Mouse (Mus musculus): Measurements from ENCODE around the gene Dkk3. TPM values are rescaled to one million over a fixed set of nuclear protein-coding genes. Genes with fewer than 3 reads are reported as not detected.

Gene Dkk3
- polyA plus RNA-seq, 1 experiment from 2014 or later, result 32.8 TPM

DNA sequence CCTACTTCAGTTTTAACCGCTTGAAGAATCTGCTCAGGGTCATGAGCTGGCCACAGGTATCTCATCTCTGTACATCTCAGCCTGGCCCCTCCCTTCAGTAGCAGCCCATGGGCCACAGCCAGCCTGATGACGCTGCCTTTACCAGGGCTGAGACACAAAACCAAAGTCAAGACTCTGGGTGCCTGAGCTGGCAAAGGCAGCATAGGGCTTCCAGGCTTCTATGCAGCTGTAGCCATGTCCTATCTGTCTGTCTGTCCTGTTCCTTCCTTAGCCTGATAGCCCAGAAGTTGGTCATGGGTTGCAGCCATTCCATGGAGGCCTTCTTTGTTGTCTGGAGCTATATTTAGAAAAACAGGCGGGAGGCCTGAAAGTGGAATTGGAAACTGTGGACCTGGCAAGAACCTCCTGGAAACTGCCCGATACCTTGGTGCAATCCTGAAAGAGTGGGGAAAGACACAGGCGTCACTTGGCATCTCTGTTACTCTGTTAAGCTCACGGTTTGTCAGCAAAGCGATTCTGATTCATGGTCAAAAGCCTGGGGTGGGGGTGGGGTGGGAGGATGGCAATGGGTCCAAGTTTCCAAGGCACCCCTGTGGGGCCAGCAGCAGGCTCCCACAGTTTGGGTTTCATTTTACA lies 33.1 kb downstream of the Dkk3 start:
- WGBS, result 82% methylated on average over 7 of the region's 7 CpGs
- Histone ChIP-seq H3K4me3 (no peak overlapping the region), H3K4me1 (replicated peaks) (peaks cover 5% of the 10 kb centered on the region; the same call in 1 of the 2 replicates), H3K9ac (no peak overlapping the region), H3K36me3 (no peaks in the 10 kb centered on the region), H3K4me2 (no peak overlapping the region), H3K27me3 (no peaks in the 10 kb centered on the region), H3K9me3 (no peaks in the 10 kb centered on the region), H3K27ac (replicated peaks) (no peak overlapping the region)
- ATAC-seq (ENCODE audit: low FRiP score, low read depth), result no peak

DNA sequence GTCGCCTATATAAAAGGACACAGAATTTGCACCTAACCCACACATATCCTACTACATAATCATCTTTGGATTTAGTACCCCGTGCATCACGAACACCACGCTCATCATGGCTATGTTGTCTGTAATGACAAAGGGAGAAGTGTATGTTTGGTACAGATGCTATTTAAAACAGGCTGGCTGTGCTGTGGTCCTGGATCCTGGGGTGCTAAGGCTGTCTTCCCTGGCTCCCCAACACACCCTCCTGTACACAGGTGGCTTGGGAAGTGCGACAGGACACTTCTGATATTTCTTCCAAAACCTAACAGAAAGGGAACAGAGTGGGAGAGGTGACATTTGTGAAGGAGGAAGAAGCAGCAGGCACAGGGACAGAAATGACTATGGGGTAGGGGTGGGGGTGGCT lies 35.2 kb downstream of the Dkk3 start:
- Histone ChIP-seq H3K4me1 (replicated peaks) (no peaks in the 10 kb centered on the region; the same call in 1 of the 2 replicates), H3K27ac (replicated peaks) (no peak overlapping the region), H3K4me3 (no peak overlapping the region), H3K27me3 (no peaks in the 10 kb centered on the region), H3K9ac (no peak overlapping the region), H3K9me3 (no peaks in the 10 kb centered on the region), H3K36me3 (no peaks in the 10 kb centered on the region), H3K4me2 (no peak overlapping the region)
- 92% methylated on average over 5 of the region's 5 CpGs for WGBS
- ATAC-seq (ENCODE audit: low FRiP score, low read depth), result no peak

DNA sequence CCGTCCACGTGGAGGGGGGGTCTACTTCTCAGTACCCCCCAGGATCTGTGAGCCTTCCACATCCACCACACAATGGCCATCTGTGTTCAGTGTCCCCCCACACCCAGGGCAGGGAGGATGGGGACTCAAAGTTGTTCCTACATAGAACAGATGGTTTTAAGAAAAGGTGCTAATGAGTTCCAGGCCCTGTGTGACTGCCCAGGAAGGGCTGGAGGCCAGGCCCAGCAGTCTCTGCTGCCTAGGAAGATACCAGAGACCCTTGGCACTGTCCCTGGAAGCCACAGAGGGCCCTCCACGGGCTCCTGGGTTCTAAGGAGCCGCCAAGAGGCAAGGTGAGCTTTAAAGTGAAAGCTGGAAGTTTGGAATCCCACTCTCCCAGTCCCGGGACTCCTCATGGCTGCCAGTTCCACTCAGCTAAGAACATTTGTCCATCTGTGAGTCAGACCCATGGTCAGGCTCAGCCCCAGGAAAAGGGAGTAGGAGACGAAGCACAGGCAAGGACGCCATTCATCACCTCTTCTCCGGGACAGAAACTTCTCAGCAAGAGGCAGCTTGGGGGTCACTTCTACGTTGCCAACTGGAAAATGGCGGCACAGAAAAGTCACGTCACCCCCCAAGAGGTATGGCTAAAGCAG lies 36.9 kb downstream of the Dkk3 start:
- ATAC-seq (ENCODE audit: low FRiP score, low read depth), result no peak
- Histone ChIP-seq H3K4me3 (no peak overlapping the region), H3K27ac (replicated peaks) (no peak overlapping the region), H3K27me3 (no peaks in the 10 kb centered on the region), H3K9ac (no peak overlapping the region), H3K4me2 (no peak overlapping the region), H3K4me1 (replicated peaks) (no peaks in the 10 kb centered on the region; the same call in 1 of the 2 replicates), H3K9me3 (no peaks in the 10 kb centered on the region), H3K36me3 (no peaks in the 10 kb centered on the region)
- WGBS, result 76% methylated on average over 11 of the region's 11 CpGs

DNA sequence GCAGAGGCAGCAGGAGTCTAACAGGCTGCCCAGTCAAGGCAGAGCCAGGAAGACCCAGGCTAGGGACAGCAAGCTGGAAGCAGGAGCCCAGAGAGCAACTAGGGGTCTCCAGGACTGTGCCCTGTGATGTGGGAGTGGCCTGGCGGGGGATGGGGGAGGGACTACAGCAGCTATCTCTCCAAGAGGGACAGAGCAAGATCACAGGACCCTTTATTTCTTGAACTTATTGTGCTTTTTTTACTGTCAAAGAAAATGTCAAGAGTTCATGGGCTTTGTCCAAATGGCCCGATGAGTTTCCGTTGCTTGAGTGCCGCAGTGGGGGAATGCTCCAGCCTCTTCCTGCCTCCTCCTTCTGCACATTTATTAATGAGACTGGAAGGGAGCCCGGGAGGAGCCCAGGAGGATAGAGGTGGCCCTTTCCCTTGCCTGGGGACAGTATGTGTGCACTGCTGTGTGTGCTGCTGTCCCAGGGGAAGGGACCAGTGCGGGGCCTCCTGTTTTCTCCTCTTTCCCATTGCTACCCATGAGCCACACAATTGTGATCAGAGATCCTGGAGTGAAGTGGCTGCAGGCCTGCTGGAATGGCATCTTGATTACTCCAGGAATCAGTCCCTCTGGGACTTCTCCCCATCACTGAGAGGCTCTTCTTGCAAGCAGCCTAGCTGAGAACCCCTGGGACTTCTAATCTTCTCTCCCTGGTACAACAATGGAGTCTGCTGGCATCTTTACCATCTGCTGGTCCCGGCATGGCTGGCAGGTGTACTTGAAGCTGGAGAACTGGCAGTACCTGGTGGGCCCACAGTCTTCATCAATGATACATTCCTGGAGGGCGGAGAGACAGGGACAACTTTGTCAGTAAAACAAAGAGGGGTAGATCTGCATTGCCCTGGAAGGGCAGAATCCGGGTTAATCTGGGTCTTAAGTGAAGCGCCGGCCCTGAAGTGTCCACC lies 37.7 kb downstream of the Dkk3 start:
- Histone ChIP-seq H3K9me3 (no peaks in the 10 kb centered on the region), H3K4me2 (no peak overlapping the region), H3K9ac (no peak overlapping the region), H3K36me3 (no peaks in the 10 kb centered on the region), H3K27ac (replicated peaks) (no peak overlapping the region), H3K4me3 (no peak overlapping the region), H3K4me1 (replicated peaks) (no peaks in the 10 kb centered on the region; the same call in 1 of the 2 replicates), H3K27me3 (no peaks in the 10 kb centered on the region)
- 62% methylated on average over 11 of the region's 11 CpGs for WGBS
- no peak; the same call in 1 of the 2 replicates for ATAC-seq (ENCODE audit: low FRiP score, low read depth)

DNA sequence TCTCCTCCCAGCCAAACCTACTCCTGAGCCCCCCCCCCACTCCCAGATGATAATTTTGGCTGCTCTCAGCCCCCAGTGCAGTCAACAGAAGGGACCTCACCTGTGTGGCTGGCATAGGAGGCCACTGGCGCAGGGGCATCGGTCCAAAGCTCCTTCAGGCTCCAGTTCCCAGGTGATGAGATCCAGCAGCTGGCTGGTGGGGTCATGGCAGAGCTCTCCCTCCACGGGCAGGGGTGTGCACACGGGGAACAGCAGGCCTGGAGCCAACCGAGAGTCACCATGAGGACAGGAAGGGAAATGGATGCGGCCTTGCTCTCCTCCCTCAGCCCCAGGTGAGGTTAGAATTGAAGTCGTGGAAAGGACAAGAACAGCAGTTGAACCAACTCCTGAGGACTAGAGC lies 39.6 kb downstream of the Dkk3 start:
- Histone ChIP-seq H3K9ac (no peak overlapping the region), H3K9me3 (no peaks in the 10 kb centered on the region), H3K4me2 (no peak overlapping the region), H3K4me3 (no peak overlapping the region), H3K36me3 (no peaks in the 10 kb centered on the region), H3K27me3 (no peaks in the 10 kb centered on the region), H3K27ac (replicated peaks) (no peak overlapping the region), H3K4me1 (replicated peaks) (no peaks in the 10 kb centered on the region; the same call in 1 of the 2 replicates)
- WGBS, result 82% methylated on average over 7 of the region's 7 CpGs
- ATAC-seq (ENCODE audit: low FRiP score, low read depth), result peak; percentile 20; the same call in 1 of the 2 replicates

DNA sequence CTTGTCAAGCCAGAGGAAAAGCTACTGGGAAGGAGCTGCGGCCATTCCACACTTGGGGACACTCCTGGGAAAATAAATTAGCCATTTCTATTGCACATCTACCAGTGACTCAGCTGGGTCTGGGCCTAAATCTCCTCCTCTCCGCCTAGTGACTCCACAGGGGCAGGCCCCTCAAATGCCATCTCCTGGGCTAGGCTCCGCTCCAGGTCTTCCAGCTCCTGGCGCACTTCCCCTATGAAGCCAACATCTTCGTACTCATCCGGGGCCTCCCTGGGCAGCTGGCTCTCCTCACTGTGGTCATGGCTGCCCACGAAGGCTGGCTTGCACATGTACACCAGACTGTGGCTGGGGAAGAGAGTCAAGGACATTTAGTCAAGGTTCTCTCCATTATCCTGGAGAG lies 40.8 kb downstream of the Dkk3 start:
- ATAC-seq (ENCODE audit: low FRiP score, low read depth), result no peak
- H3K27ac ChIP-seq (replicated peaks), result no peak overlapping the region
- H3K9me3 ChIP-seq, result no peaks in the 10 kb centered on the region
- H3K4me3 ChIP-seq, result no peak overlapping the region
- no peak overlapping the region for H3K9ac ChIP-seq
- H3K4me2 ChIP-seq, result no peak overlapping the region
- no peaks in the 10 kb centered on the region; the same call in 1 of the 2 replicates for H3K4me1 ChIP-seq (replicated peaks)
- WGBS, result 84% methylated on average over 7 of the region's 7 CpGs
- no peaks in the 10 kb centered on the region for H3K36me3 ChIP-seq
- H3K27me3 ChIP-seq, result no peaks in the 10 kb centered on the region

DNA sequence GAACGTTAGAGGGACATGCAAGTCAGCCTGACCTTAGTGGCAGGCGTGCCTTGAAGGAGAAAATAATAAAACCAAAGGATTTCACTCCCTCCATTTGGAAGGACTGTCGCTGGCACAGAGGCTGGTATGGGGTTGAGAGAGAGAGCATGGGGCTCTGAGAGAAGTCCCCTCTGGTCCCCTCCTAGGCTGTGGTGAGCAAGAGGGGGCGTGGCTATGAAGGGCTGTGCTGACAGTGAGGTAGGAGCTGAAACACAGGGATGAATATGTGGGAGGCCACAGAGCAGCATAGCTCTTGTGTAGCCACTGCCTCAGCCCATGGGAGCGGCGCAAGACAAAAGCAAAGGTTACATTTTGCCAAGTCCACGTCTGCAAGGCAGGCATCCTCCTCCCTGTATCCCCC lies 41.4 kb downstream of the Dkk3 start:
- H3K27me3 ChIP-seq, result no peaks in the 10 kb centered on the region
- H3K36me3 ChIP-seq, result no peaks in the 10 kb centered on the region
- H3K4me3 ChIP-seq, result no peak overlapping the region
- no peak overlapping the region for H3K27ac ChIP-seq (replicated peaks)
- no peak overlapping the region for H3K9ac ChIP-seq
- 83% methylated on average over 7 of the region's 7 CpGs for WGBS
- no peaks in the 10 kb centered on the region; the same call in 1 of the 2 replicates for H3K4me1 ChIP-seq (replicated peaks)
- H3K4me2 ChIP-seq, result no peak overlapping the region
- H3K9me3 ChIP-seq, result no peaks in the 10 kb centered on the region
- ATAC-seq (ENCODE audit: low FRiP score, low read depth), result no peak

DNA sequence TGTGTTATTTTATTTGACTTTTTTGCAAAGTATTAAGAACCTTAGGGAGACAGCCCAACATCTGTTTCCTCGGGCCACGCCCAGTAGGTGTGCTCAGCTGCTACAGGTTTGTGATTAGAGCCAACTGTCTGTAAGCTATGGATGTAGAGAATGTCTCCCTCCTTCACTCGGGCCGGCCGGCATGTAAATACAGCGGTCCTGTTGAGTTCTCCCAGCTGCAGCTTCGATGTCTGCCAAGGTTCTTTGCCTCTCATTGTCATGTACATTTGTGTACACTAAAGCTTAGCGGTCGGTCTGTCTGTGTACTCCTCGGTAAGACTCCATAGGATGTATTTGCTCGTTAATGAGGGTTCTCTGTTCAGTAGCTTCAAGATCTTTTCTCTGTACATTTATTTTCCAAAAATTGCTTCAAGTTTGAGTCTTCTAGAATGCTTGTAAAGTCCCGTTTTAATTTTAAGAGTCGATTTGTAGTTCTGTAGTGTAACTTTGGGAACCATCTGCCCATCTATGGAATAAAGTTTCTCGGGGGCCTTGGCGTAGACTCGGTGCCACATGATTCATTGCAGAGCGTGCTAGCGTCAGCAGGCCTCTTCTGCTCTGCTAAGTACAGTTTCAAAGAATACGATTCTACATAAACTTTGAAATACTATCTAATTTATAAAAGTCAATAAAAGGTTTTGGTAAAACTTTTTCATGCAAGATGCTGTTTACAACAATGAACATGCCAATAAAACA lies 48.1 kb downstream of the Dkk3 start:
- Histone ChIP-seq H3K9ac (no peak overlapping the region), H3K36me3 (peaks cover 51% of the 10 kb centered on the region), H3K27me3 (no peaks in the 10 kb centered on the region), H3K4me1 (replicated peaks) (no peaks in the 10 kb centered on the region), H3K27ac (replicated peaks) (no peak overlapping the region), H3K4me2 (no peak overlapping the region), H3K4me3 (no peak overlapping the region), H3K9me3 (no peaks in the 10 kb centered on the region)
- WGBS, result 87% methylated on average over 19 of the region's 19 CpGs
- no peak for ATAC-seq (ENCODE audit: low FRiP score, low read depth)

DNA sequence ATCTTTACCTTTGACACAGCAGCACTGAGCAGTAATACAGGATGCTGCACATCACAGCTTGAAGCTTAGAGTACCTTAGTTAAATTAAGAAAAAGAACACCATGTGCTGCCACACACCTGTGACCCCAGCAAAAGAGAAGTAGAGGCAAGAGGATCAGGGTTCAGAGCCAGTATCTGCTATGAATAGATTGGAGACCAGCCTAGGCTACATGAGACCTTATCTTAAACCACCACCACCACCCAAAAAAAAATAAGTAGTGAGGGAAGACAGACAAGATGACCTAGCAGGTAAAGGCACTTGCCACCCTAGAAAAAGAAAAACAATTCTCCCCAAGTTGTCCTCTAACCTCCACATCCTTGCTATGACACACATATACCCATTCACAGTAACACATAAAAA lies 50.1 kb downstream of the Dkk3 start:
- ATAC-seq (ENCODE audit: low FRiP score, low read depth), result no peak
- Histone ChIP-seq H3K4me2 (no peak overlapping the region), H3K4me1 (replicated peaks) (no peaks in the 10 kb centered on the region), H3K9ac (no peak overlapping the region), H3K4me3 (no peak overlapping the region), H3K36me3 (peaks cover 66% of the 10 kb centered on the region), H3K27ac (replicated peaks) (no peak overlapping the region), H3K27me3 (no peaks in the 10 kb centered on the region), H3K9me3 (no peaks in the 10 kb centered on the region)

DNA sequence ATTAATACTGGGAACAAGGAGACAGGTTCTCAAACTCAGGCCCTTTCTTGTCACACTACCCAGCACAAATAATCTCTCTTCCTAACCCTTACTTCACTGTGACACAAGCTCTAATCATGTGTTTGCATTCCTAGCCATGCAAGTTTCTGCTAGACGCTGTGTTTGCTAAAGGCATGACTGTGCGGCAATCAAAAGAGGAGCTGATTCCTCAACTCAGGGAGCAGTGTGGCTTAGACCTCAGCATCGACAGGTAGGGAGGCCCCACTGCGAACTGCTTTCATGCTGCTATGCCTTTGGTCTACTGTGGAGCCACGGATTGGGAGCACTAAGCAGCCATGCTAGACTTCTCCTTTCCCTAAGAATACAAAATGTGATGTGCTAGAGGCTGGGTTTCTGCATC lies 55.0 kb downstream of the Dkk3 start:
- no peak overlapping the region for H3K4me3 ChIP-seq
- H3K36me3 ChIP-seq, result peaks cover 64% of the 10 kb centered on the region
- WGBS, result 92% methylated on average over 5 of the region's 5 CpGs

DNA sequence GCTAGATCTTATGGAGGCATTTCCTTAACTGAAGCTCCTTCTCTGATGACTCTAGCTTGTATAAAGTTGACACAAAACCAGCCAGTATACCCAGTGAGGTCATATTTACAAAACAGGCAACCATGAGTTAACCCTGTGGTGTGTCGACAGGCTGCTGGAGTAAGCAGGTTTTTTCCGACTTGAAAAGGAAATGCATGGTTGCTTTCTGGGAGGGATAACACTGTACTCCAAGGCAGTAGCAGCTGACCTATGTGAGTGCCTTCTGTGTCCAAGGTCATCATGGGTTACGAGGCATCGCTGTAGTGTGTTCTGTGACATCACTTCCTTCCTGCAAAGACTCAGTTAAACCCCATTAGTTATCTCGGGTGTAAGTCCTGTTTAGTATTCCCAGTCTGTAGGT lies 55.9 kb downstream of the Dkk3 start:
- Histone ChIP-seq H3K4me2 (no peak overlapping the region), H3K27ac (replicated peaks) (no peak overlapping the region), H3K27me3 (no peaks in the 10 kb centered on the region), H3K4me3 (no peak overlapping the region), H3K4me1 (replicated peaks) (no peaks in the 10 kb centered on the region), H3K36me3 (peaks cover 64% of the 10 kb centered on the region), H3K9me3 (no peaks in the 10 kb centered on the region), H3K9ac (no peak overlapping the region)
- ATAC-seq (ENCODE audit: low FRiP score, low read depth), result no peak
- 85% methylated on average over 5 of the region's 5 CpGs for WGBS

More for the DNA sequence above, 55.0 kb downstream of the Dkk3 start:
- Histone ChIP-seq H3K27ac (replicated peaks) (no peak overlapping the region), H3K4me1 (replicated peaks) (no peaks in the 10 kb centered on the region), H3K9me3 (no peaks in the 10 kb centered on the region), H3K27me3 (no peaks in the 10 kb centered on the region), H3K9ac (no peak overlapping the region), H3K4me2 (no peak overlapping the region)
- ATAC-seq (ENCODE audit: low FRiP score, low read depth), result no peak
